Mouse (Mus musculus) kidney, adult 18-20 months (tissue): ENCODE data around the gene Xndc1.
"Not testable (repeated sequence)": the region's sequence is repeated elsewhere in the genome, so short reads cannot be mapped to it uniquely, and the experiment has no call there.

ENCODE experiments used
- DNase-seq: peaks from one replicate; pipeline ENCODE4 v3.0.0; 2021

Gene Xndc1

DNA sequence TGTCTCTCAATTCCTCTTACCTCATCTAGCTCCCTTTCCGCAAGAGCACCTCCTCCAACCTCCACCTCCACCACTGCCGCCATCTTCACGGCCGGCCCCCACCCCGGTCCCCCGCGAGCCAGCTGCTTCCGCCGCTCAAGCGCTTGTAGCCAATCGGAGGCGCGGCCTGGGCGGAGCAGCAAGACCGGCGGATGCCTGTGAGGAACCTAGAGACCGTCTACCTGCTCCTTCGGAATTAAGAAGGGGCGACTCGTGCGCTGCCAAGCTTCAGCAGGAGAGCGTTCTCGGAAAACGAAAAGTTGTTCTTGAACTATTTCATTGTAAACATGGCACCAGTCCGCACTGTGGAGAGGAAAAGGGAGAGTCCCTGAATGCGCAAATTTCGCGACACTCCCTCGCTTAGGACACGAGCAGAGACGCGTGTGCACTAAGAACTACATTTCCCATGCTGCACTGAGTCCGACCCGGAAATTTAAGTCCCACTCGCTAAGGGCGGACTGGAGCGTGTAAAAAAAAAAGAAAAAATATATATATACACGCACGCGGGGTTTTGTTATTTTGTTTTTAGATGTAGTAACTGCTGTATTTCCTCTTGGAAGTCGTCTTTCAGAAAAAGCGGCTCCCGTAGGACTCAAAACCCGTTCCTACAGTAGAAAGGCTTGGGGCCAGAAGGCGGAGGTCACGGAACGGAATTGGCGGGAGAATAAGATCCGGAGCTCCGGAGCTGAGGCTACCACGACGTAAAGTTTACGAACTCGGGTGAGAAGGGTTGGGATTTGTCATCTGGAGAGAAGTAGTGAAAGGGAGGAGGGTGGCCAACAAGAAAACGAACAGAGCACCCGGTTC is at the start of gene Xndc1, which contains the start of the genes Rnf121 and Xntrpc:
Gene Xndc1 (plus strand): TSS at position 466 of the 846 bp plus-strand sequence.
Gene Rnf121 (minus strand): TSS at position 424 of the 846 bp plus-strand sequence.
Gene Xntrpc (plus strand): TSS at position 668 of the 846 bp plus-strand sequence.
- DNase-seq = peak; percentile 94

GRCm38 (mm10) chr7:102016936-102017335 is 48.4 kb upstream of the Xndc1 start:
- DNase-seq = no peak

GRCm38 (mm10) chr7:102017452-102017851 is 47.9 kb upstream of the Xndc1 start:
- DNase-seq = peak; percentile 45

DNA sequence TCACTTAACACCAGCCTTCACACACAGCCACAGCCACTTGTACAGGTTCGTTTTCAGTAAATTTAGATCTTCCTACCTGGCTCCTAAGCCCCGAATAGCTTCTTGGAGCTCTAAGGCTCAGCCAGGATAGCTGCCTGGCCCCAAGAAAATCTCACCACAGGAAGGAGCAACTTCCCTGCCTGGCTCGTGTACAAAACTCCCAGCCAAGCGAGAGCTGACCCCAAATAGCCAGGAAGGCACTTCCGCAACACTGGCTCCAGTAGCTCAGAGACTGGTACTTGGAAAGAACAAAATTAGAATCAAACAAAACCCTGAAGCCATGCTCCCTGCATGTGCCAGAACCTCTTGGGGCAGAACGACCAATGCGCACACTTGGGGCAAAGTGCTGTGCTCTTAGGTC is 47.3 kb upstream of the Xndc1 start:
- peak; percentile 54 for DNase-seq

DNA sequence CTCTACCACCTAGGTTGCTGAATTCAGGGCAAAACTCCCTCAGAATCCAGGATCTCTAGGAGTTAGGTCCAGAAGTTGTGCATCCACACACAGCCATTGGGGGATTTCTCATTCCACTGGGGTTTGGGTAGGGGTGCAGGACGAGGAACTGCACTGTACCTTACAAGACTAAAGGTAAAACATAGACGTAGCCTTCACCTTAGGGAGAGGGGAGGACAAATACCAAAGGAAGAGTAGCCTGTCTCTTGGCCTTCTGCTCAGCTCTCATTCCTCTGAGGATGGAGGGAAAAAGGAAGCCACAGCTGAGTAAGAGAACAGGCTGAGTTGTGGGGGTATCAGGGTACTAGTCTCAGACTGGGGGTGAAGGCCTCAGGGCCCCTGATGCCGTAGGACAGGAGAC is 46.7 kb upstream of the Xndc1 start, which contains the start of gene Il18bp:
Gene Il18bp (minus strand): TSS at position 101 of the 400 bp plus-strand sequence.
- DNase-seq = no peak

DNA sequence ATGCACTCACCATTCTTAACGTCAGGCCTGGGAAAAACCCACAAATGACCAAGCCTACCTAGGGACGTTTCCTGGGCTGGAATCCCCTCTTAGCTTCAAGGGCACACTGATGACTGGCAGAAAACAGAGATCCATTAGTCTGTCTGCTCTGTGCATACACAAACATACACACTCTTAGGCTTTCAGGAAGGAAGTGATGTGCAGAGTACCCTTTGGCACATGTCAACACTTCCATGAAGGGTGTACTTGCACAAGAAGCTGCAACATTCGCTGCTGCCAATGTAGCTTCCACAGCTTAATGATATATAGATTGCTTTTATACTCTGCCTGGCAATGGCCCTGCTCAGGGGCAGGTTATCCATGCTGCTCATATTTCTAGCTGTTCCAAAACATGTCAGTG is 45.9 kb upstream of the Xndc1 start:
- DNase-seq = no peak

DNA sequence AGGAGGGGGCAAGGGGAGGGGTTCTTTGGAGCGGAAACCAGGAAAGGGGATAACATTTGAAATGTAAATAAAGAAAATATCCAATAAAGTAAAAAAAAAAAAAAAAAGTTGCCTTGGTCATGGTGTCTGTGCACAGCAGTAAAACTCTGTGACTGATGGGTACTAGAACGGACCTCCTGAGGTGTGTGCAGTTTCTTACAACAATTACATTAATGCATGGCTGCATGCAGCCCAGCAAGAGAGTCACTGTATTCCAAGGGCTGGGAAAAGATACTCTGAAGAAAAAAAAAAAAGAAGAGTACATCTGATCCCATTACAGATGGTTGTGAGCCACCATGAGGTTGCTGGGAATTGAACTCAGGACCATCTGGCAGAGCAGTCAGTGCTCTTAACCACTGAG is 44.4 kb upstream of the Xndc1 start:
- not testable (repeated sequence) for DNase-seq

GRCm38 (mm10) chr7:102023821-102024220 is 41.5 kb upstream of the Xndc1 start:
- DNase-seq = no peak

- no peak for DNase-seq
These were observed 39.9 kb upstream of the Xndc1 start for GRCm38 (mm10) chr7:102025187-102026119.

DNA sequence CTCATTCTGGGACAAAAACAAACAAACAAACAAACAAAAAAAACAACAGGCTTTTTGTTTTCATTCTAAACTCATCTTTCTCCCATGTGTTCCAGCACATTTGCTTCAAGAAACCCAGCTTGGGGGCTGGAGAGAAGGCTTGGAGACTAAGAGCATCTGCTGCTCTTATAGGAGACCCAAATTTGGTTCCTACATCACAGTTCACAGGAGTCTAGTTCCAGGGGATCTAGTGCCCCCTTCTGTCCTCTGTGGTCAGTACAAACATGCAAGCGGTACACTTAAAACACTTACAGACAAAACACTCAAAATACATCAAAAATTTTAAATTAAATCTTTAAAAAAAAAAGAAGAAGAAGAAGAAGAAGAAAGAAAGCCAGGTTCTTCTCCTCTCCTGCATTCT is 30.4 kb upstream of the Xndc1 start:
- no peak for DNase-seq

DNA sequence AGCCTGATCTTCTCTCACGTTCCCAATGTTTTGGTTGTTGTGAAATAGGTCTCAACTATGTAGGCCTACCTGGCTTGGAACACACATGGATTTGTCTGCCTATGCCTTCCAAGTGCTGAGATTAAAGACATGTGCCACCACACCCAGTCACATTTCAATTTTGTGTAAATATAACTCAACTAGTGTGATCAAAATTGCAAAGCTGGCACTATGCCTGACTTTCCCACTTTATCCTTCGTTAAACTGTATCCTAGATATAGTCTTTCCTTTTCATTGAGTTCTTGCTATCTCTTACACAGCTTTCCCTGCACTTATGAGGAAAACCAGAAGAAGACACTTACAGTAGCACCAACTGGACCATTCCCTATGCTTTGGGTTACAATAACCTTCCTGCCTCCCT is 29.8 kb upstream of the Xndc1 start:
- DNase-seq = no peak

- DNase-seq = no peak
These were observed 28.0 kb upstream of the Xndc1 start for GRCm38 (mm10) chr7:102037318-102037717.

GRCm38 (mm10) chr7:102042314-102042713 is 23.0 kb upstream of the Xndc1 start:
- DNase-seq = no peak

- DNase-seq = not testable (repeated sequence)
These were observed 16.8 kb upstream of the Xndc1 start for GRCm38 (mm10) chr7:102048524-102048923.

DNA sequence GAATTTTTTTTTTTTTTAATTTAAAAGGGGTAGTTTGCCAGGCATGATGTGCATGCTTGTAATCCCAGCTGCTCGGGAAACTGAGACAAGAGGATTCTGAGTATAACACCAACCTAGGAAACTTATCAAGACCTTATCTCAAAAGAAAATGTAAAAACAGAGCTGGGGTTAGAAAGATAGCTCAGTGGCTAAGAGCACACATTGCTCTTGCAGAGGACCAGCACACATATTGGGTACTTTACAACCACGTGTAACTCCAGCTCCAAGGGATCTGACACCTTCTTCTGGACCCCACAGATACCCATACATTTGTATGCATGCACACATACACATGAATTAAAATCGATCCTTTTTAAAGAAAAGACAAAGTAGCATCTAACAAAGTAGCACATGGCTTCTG is 4.0 kb upstream of the Xndc1 start:
- DNase-seq = no peak

- no peak for DNase-seq
These were observed 3.1 kb upstream of the Xndc1 start for GRCm38 (mm10) chr7:102062203-102062602.

DNA sequence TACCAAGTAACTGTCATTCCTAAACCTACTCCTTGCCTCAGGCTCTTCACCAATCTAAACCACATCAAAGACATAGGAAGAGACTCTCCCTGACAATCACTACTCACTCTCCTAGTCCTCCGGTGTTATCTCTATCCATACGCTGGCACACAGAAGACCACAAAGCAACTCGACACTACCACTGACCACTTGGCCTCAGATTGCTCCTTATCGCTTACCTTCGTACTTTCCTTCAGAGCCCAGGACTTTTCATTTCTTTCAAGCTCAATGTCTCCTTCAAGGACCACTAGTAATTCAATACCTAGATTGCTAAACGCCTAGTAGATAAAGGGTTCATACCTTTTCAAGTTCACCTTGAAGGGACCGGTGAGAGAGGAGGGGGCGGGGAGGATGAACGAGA is 1.4 kb upstream of the Xndc1 start:
- no peak for DNase-seq

DNA sequence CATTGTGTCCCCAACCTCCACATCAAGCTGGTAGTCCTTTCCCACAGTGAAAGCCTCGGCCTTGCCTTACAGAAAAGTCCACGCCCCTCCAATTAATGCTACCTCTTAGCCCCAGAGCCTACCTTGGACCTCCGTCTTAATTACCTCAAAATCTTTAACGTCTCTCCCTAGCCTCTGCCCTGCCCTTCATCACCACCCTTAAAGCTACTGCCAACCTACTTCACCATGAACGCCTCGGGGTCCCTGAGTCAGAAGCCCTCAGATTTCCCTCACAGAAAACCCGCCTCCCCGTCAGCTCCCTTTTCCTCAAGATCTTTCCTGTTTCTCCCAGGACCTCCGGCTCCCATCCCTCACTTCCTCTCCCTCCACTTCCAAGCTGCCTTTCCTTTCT is 661 bp upstream of the Xndc1 start:
- no peak for DNase-seq

- DNase-seq = no peak
These were observed 1.1 kb downstream of the Xndc1 start for GRCm38 (mm10) chr7:102066363-102066762.

- no peak for DNase-seq
These were observed 11.5 kb downstream of the Xndc1 start for GRCm38 (mm10) chr7:102076714-102077296.

DNA sequence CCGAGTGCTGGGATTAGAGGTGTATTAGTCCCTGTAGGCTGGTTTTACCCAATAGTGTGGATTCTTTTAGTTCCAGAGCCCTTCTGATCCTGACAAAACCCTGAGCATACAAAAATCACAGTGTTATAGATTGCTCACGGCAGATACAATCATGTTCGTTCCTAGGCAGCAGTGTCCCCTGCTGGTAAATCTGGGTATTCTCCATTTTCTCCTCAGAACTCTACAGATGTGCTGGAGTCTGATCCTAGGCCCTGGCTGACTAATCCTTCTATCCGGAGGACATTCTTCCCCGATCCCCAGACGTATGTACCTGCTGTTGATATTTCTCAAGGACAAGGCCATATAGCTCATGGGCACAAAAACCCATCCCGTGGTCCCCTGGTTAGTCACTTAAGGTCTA is 13.2 kb downstream of the Xndc1 start:
- DNase-seq = peak; percentile 31

DNA sequence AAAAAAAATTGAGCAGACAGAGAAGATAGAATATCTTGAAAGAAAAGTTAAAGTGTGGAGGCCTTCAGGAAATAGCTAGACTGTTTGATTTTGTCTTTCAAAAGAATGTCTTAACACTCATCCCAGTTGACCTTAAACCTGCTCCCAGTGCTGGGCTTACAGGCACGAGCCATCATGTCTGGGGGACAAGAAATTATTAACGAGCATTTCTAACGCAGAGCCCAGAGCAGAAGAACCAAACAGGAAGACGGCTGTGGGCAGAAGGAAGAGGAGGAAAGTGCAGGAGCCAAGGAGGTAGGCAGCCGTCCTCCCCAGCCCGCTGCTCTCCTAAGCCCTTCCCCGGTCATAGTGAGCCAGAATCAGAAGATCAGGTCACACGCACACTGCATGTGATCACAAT is 15.0 kb downstream of the Xndc1 start:
- DNase-seq = peak; percentile 12

- DNase-seq = no peak
These were observed 16.5 kb downstream of the Xndc1 start for GRCm38 (mm10) chr7:102081784-102082183.
